Mouse (Mus musculus) left cerebral cortex, adult 2 months (tissue): Measurements from ENCODE around the gene Tia1. TPM values are rescaled to one million over a fixed set of nuclear protein-coding genes. Genes with fewer than 3 reads are reported as not detected.
A peak's percentile ranks its signal among the peaks of the same experiment; 100 is the strongest.

ENCODE experiments used
- DNase-seq, 2 experiments: peaks; one replicate each; pipeline ENCODE4 v3.0.0; 2021 to 2022; ENCODE audit warnings: low spot score in 2 of 2, mixed read lengths in 1 of 2; ENCODE audit errors: extremely low spot score in 1 of 2
- H3K27ac ChIP-seq: fragments of 200-600 bp; 2 replicates; pipeline ENCODE4 v1.8.1; 2022
- H3K4me3 ChIP-seq: fragments of 200-600 bp; 2 replicates; pipeline ENCODE4 v1.8.1; 2022
- CTCF ChIP-seq: fragments of 200-600 bp; IDR thresholded peaks from 2 replicates; pipeline ENCODE4 v1.8.1; 2022; ENCODE audit warnings: antibody characterized with exemption, mild to moderate bottlenecking, moderate library complexity
- intact Hi-C: fragments of 180-260 bp; cut with DNase I; formaldehyde crosslinking; loops from one replicate; pipeline ENCODE4 v1.15.1; 2025
- total RNA-seq, 2 experiments: library from RNA; stranded (reverse); gene quantifications; 2 replicates each; pipeline ENCODE4 v1.2.3; 2021

Gene Tia1
- total RNA-seq, 2 experiments from 2014 or later, result 117 to 119 TPM

- TF ChIP-seq CTCF, result no peak
- intact Hi-C loops, result loop anchor here (5.0 kb wide), 1 partner anchor 233 kb away; no protein-coding TSS in a partner anchor
- no peak for DNase-seq
- peak overlapping the region; percentile 65 for H3K4me3 ChIP-seq
- peak overlapping the region; percentile 98 for H3K27ac ChIP-seq
These were observed 35.1 kb downstream of the Tia1 start for GRCm38 (mm10) chr6:86439119-86439496.

GRCm38 (mm10) chr6:86439531-86439930 is 35.5 kb downstream of the Tia1 start:
- intact Hi-C loops, result loop anchor here (5.0 kb wide), 1 partner anchor 233 kb away; no protein-coding TSS in a partner anchor
- DNase-seq, result no peak
- H3K27ac ChIP-seq, result peak overlapping the region; percentile 98
- TF ChIP-seq CTCF, result no peak
- H3K4me3 ChIP-seq, result peak overlapping the region; percentile 65

- DNase-seq, result no peak
- no peak for TF ChIP-seq CTCF
- intact Hi-C loops, result no loop called here
- H3K27ac ChIP-seq, result no peak overlapping the region
- H3K4me3 ChIP-seq, result no peak overlapping the region
These were observed 37.6 kb downstream of the Tia1 start for GRCm38 (mm10) chr6:86441571-86441970.

- no peak for DNase-seq
- no peak for TF ChIP-seq CTCF
- Histone ChIP-seq H3K27ac (no peak overlapping the region), H3K4me3 (no peak overlapping the region)
- intact Hi-C loops, result no loop called here
These were observed 41.5 kb downstream of the Tia1 start for GRCm38 (mm10) chr6:86445551-86445950.

DNA sequence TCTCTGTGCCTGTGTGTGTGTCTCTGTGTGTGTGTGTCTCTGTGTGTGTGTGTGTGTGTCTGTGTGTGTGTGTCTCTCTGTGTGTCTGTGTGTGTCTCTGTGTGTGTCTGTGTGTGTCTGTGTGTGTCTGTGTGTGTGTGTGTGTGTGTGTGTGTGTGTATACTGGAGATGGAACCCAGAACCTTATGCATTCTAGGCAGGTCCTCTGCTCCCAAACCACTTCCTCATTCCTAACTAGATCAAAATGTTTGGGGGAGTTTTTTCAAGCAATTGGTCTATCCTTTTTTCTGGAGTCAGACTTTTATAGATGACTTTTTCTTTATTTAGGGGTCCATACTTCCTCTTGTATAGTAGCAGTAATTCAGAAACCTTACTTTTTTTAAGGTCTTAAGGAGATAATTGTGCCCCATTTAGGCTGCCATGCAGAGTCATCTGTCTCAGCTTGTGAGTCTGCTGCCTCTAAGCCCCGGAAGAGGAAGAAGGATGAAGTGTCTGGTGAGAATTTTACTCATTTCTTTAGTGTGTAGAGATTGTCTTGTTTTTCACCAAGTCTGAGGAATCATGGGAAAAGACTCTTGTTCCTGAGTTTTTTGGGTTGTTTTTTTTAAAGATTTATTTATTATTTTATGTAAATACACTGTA is 43.0 kb downstream of the Tia1 start:
- no peak for DNase-seq
- no peak overlapping the region for H3K4me3 ChIP-seq
- H3K27ac ChIP-seq, result no peak overlapping the region
- intact Hi-C loops, result no loop called here
- no peak for TF ChIP-seq CTCF

DNA sequence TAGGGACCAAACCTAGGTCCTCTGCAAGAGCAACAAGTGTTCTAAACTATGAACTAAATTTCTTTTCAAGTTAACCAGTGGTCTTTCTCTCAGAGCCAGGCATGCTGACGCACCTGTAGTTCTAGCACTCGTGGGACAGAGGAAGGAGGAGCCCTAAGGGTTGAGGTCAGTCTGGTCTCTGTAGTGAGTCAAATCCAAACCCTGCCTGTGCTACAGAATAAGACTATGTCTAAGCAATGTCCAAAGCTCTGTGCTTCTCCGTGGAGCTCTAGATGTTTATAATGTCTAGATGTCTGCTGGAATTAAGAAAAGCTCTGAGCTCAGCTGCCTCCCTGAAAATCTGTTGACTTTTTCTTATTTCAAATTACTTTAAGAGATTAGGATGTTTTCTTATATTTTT is 52.7 kb downstream of the Tia1 start:
- intact Hi-C loops, result no loop called here
- no peak for DNase-seq

GRCm38 (mm10) chr6:86463079-86463478 is 59.1 kb downstream of the Tia1 start:
- no peak for DNase-seq
- no peak for TF ChIP-seq CTCF

More for the DNA sequence above, 52.7 kb downstream of the Tia1 start:
- no peak overlapping the region for H3K27ac ChIP-seq
- no peak for TF ChIP-seq CTCF
- H3K4me3 ChIP-seq, result no peak overlapping the region

DNA sequence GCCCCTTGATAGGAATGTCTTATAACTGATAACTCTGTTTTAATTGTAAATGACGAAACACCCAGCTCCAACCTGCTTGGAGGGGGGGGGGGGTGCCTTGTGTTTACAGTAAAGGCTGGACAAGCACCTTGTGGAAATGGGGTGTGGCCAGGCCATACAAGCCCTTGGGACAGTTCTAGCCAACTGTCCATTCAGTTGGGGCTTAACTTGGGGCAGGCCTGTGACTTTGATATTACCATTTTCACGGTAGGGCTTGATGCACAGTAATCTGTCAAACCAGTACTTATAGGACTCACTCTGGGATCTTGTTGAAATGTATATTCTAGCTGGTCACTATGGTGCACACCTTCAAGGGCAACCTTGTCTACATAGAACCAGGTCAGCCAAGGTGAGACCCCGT is 67.3 kb downstream of the Tia1 start:
- Histone ChIP-seq H3K4me3 (peak overlapping the region; percentile 43; the same call in 1 of the 2 replicates), H3K27ac (peak overlapping the region; percentile 86)
- no peak for DNase-seq

More at GRCm38 (mm10) chr6:86463079-86463478, 59.1 kb downstream of the Tia1 start:
- H3K4me3 ChIP-seq, result no peak overlapping the region
- H3K27ac ChIP-seq, result no peak overlapping the region
- intact Hi-C loops, result no loop called here

DNA sequence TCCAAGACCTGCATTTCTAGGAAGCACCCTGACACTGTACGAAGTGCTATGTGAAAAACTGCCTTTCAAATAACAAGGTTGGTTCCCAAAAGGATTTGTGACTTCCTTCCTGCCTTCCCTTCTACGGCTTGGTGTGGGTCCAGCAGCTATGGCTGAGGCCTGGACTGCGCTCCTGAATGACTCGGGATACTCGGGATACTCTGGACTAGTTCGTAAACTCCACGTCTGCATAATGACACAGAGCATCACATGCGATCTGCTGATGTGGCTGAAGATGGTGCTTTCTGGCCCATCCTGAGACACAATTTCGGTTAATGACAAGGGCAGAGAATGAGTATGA is 67.7 kb downstream of the Tia1 start:
- intact Hi-C loops, result loop anchor here (1.0 to 2.0 kb wide), 3 partner anchors 55 to 197 kb away; partner anchors contain the start of genes Mxd1 and Pcbp1
- no peak for TF ChIP-seq CTCF
- peak overlapping the region; percentile 43 for H3K4me3 ChIP-seq
- DNase-seq, result no peak
- H3K27ac ChIP-seq, result peak overlapping the region; percentile 86

More for the DNA sequence above, 67.3 kb downstream of the Tia1 start:
- TF ChIP-seq CTCF, result no peak
- intact Hi-C loops, result no loop called here

DNA sequence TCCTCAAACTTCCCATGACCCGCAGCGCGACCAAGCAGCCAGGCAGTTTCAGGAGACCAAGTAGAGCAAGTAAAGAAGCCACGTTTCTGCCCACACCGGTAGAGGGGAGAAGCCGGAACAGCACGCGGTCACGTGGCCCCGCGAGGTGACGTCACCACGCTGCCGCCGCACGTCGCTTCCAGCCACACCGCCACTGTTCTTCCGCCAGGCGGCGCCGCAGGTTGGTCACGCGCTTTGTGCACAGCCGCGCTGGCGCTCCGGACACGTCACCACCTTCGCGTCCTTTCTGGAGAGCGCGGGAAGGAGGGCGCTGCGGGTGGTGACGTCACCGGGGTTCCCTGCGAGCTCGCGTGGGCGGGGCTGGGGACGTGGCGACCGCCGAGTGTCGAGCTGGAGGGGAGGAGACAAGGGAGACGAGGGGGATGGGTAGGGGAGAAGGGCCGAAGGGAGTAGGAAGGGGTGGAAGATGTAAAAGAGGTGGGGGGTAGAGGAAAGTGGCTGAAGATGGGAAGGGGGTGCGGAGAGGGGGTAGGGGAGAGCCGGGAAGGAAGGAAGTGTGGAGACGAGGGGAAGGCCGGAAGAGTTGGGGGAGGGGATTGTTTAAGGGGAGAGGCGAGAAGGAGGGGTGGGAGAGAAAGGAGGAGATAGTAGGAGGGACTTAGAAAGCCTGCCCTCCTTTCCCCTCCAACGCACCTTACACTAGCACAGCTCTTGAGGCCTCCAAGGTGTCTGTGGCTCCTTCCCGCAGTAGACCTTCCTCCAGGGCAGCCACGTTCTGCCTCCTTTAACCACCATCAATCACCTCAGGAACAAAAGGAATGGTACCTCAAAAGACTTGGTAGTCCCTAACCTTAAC is 68.3 kb downstream of the Tia1 start:
- TF ChIP-seq CTCF, result peak; percentile 98
- DNase-seq, result peak; percentile 100
- Histone ChIP-seq H3K4me3 (peak overlapping the region; percentile 43), H3K27ac (peak overlapping the region; percentile 86)
- intact Hi-C loops, result loop anchor here (1.0 to 2.0 kb wide), 3 partner anchors 54 to 196 kb away; partner anchors contain the start of genes Mxd1 and Pcbp1

DNA sequence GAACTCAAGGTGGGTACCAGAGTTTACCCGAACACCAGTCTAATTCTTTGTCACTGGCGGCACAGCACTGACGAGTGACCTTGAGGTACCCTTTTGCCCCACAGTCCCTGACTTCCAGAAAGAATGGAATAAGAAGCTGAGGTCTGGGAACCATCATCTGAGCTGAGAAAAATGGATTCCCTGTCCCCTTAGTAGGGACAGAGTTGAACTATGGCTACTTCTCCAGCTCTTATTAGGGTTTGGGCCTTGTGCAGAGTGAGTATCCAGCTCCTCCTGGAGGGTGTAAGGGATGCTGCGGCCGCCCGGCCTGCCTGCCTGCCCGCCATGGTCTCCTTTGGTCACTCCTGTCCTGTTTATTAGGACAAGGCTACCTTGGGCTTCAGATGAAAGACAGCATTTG is 69.1 kb downstream of the Tia1 start:
- TF ChIP-seq CTCF, result no peak; the same call in 1 of the 2 replicates
- no peak for DNase-seq
- intact Hi-C loops, result loop anchor here (2.0 kb wide), 2 partner anchors 112 to 196 kb away; partner anchors contain the start of gene Mxd1

GRCm38 (mm10) chr6:86474072-86474471 is 70.1 kb downstream of the Tia1 start:
- intact Hi-C loops, result no loop called here
- TF ChIP-seq CTCF, result no peak
- no peak overlapping the region for H3K27ac ChIP-seq
- DNase-seq, result no peak
- H3K4me3 ChIP-seq, result no peak overlapping the region

More for the DNA sequence above, 69.1 kb downstream of the Tia1 start:
- H3K4me3 ChIP-seq, result peak overlapping the region; percentile 43
- H3K27ac ChIP-seq, result peak overlapping the region; percentile 86
